Mouse (Mus musculus) G1E (cell line): ENCODE results near the gene Zfp872.

Source experiments
- CTCF ChIP-seq: IDR thresholded peaks from 2 replicates; pipeline ENCODE4 v1.5.1; 2012; ENCODE audit warnings: low read depth, low read length, inconsistent platforms, mixed read lengths
- GATA1 ChIP-seq: IDR thresholded peaks from 2 replicates; pipeline ENCODE4 v1.6.1; 2012; ENCODE audit warnings: borderline replicate concordance, low read length, inconsistent platforms, mixed read lengths
- GATA2 ChIP-seq: IDR thresholded peaks from 2 replicates; pipeline ENCODE4 v1.6.1; 2012; ENCODE audit warnings: low read depth, low read length, inconsistent platforms, borderline replicate concordance
- POLR2AphosphoS5 ChIP-seq: IDR thresholded peaks from 2 replicates; pipeline ENCODE4 v1.6.1; 2012; ENCODE audit warnings: low read depth, low read length, inconsistent platforms; ENCODE audit not compliant: insufficient replicate concordance
- TAL1 ChIP-seq: conservative IDR thresholded peaks from 2 replicates; pipeline ENCODE4 v1.6.1; 2012; ENCODE audit warnings: low read depth, low read length, inconsistent platforms, mixed read lengths

DNA sequence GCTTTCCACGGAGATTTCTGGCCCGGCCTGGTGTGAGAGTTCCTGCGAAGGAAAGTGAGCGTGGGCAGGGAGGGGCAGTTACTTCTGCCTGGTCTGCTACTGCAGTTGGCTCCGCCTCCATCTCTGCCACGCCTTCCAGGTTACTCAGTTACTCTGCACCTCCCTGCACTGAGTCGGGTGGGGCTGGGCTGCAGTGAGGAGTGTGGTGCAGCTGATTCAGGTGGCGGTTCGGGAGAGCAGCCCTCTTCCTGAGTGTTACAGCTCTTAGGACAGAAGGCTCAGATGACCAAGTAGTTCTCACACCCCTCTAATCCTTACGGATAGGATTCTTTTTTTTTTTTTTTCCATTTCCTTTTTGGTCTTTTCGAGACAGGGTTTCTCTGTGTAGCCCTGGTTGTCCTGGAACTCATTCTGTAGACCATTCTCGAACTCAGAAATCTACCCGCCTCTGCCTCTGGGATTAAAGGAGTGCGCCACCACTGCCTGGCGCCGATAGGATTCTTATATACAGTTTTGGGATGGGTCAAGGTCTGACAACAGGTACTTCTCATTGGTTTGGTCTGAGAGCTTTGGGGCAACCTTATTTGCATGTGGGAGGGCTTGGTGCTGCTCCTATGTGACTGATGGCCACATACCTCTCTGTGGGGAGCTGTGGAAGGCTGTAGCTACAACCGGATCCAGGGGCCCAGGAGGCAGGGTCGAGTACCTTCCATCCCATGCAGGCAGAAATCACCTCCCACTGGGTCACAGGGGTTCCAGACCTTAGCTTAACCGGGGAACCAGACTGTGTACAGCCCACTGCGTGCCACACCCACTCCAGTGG, 38.3 kb upstream of the Zfp872 start:
- no peak for TF ChIP-seq CTCF
- no peak for TF ChIP-seq GATA2
- TF ChIP-seq GATA1, result no peak
- no peak for TF ChIP-seq TAL1
- TF ChIP-seq POLR2AphosphoS5, result no peak
